Mouse (Mus musculus): ENCODE measurements around the gene Fam186a. TPM values are rescaled to one million over a fixed set of nuclear protein-coding genes. Genes with fewer than 3 reads are reported as not detected.

Fam186a gene
- total RNA-seq, 2 experiments from 2014 or later = 0.03 to 0.17 TPM

DNA sequence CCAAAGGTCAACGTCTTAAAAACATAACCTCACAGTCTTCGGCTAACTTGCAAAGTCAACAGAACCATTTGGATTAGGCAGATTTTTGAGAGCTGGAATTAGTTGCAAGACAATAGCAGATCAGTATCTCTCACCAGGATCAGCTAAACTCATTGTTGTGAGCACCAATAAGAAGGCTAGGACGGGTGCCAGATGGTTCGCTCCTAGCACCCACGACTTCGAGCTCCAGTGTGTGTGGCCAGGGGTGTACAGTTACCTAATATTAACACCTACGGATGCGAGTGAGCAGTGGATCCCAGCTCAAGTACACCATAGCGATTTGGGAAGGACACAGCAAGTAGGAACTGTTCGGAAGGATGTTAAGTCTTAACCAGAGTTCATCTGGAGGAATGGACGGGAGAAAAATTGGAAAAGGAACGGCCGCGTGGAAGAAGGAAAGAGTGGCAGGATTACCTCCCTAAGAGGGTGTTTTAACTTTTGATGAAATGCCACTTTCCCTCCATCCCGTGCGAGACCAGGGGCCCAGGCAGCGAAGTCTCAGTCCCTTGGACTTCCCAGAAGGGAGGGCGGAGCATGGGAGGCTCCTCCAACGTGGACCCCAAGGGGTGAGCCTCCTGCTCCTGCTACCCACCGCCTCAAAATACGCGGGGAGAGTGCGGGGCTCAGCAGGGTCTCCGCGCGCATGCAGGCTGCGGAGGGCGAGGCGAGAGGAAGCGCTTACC lies 92.1 kb downstream of the Fam186a start:
- DNase-seq (ENCODE audit: low spot score in 2 of 2) = no peak

DNA sequence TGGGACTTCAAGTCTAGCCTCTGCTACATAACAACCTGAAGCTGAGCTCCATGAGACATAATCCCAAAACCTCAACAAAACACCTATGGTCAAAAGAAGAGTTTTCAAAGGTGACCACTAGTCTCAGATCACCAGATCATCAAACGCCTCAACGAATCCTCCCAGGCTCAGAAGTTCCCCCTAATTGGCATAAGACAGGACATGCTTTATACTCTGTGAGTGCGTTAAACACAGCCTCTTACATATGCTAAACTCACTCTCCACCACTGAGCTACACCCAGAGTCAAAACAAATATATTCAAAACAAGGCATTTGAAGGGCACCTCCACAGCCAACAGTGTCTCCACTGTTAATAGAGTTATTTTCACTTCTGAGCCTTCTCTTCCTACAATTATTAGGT lies 94.3 kb downstream of the Fam186a start:
- no peak for DNase-seq (ENCODE audit: low spot score in 2 of 2)

Other genes starting within 250 kb of the Fam186a start
- gene Gpd1, start 249.5 kb downstream of the Fam186a start, total RNA-seq (2021) = 100 to 1,000 TPM; 201 to 212 TPM
- 100 to 1,000 TPM; 125 to 144 TPM for gene Cox14, start 241.4 kb downstream of the Fam186a start, total RNA-seq (2021)
- gene Cers5, start 194.2 kb downstream of the Fam186a start, total RNA-seq (2021) = 10 to 100 TPM; 24.3 to 27.5 TPM
- gene Lima1, start 91.6 kb downstream of the Fam186a start, total RNA-seq (2021) = 10 to 100 TPM; 63.5 to 68.6 TPM
- 10 to 100 TPM; 44.9 to 57.4 TPM for gene Larp4, start 3.0 kb upstream of the Fam186a start, total RNA-seq (2021)
- gene Dip2b, start 71.6 kb upstream of the Fam186a start, total RNA-seq (2021) = 10 to 100 TPM; 25.6 to 25.9 TPM

Data from gastrocnemius, postnatal 4 days (tissue).